Mouse (Mus musculus): ENCODE measurements around the gene Lasp1. TPM values are rescaled to one million over a fixed set of nuclear protein-coding genes. Genes with fewer than 3 reads are reported as not detected.

Gene Lasp1
- polyA plus RNA-seq, 1 experiment, result 397 TPM

GRCm38 (mm10) chr11:97822840-97823603 is 24.2 kb downstream of the Lasp1 start:
- H3K36me3 ChIP-seq (ENCODE audit: control insufficient read depth, insufficient read depth, low read length), result peaks cover 68% of the 10 kb centered on the region
- H3K27ac ChIP-seq (ENCODE audit: insufficient read depth, low read depth, low read length), result no peak overlapping the region
- no peaks in the 10 kb centered on the region for H3K27me3 ChIP-seq (ENCODE audit: control insufficient read depth, insufficient read depth, low read length)
- no peak overlapping the region for H3K4me3 ChIP-seq (ENCODE audit: low read depth, low read length)
- WGBS, result 75% methylated on average over 20 of the region's 20 CpGs
- H3K4me1 ChIP-seq (ENCODE audit: control insufficient read depth, insufficient read depth, insufficient read length, low read length), result peaks cover 70% of the 10 kb centered on the region
- TF ChIP-seq POLR2A (IDR thresholded peaks at IDR 0.05; ENCODE audit: low read depth, low read length) (no peak), CTCF (IDR thresholded peaks at IDR 0.05; ENCODE audit: extremely low read depth, insufficient read length, insufficient replicate concordance, low read depth, low read length) (no peak)

GRCm38 (mm10) chr11:97824168-97824567 is 25.4 kb downstream of the Lasp1 start:
- WGBS, result 92% methylated on average over 11 of the region's 11 CpGs
- H3K36me3 ChIP-seq (ENCODE audit: control insufficient read depth, insufficient read depth, low read length), result peaks cover 67% of the 10 kb centered on the region
- TF ChIP-seq POLR2A (IDR thresholded peaks at IDR 0.05; ENCODE audit: low read depth, low read length) (no peak), CTCF (IDR thresholded peaks at IDR 0.05; ENCODE audit: extremely low read depth, insufficient read length, insufficient replicate concordance, low read depth, low read length) (no peak)

GRCm38 (mm10) chr11:97824895-97825294 is 26.1 kb downstream of the Lasp1 start:
- H3K27ac ChIP-seq (ENCODE audit: insufficient read depth, low read depth, low read length), result 0 out of 2 replicates have a peak overlapping the region, but pooled peaks have one; percentile 14
- no peak overlapping the region for H3K4me3 ChIP-seq (ENCODE audit: low read depth, low read length)
- peaks cover 70% of the 10 kb centered on the region for H3K36me3 ChIP-seq (ENCODE audit: control insufficient read depth, insufficient read depth, low read length)
- whole genome bisulfite sequencing, result 44% methylated on average over 6 of the region's 6 CpGs
- no peak for TF ChIP-seq POLR2A (IDR thresholded peaks at IDR 0.05; ENCODE audit: low read depth, low read length)
- TF ChIP-seq CTCF (IDR thresholded peaks at IDR 0.05; ENCODE audit: extremely low read depth, insufficient read length, insufficient replicate concordance, low read depth, low read length), result no peak
- peaks cover 53% of the 10 kb centered on the region for H3K4me1 ChIP-seq (ENCODE audit: control insufficient read depth, insufficient read depth, insufficient read length, low read length)
- no peaks in the 10 kb centered on the region for H3K27me3 ChIP-seq (ENCODE audit: control insufficient read depth, insufficient read depth, low read length)

More at GRCm38 (mm10) chr11:97824168-97824567, 25.4 kb downstream of the Lasp1 start:
- H3K4me3 ChIP-seq (ENCODE audit: low read depth, low read length), result no peak overlapping the region
- peaks cover 58% of the 10 kb centered on the region for H3K4me1 ChIP-seq (ENCODE audit: control insufficient read depth, insufficient read depth, insufficient read length, low read length)
- no peaks in the 10 kb centered on the region for H3K27me3 ChIP-seq (ENCODE audit: control insufficient read depth, insufficient read depth, low read length)
- no peak overlapping the region for H3K27ac ChIP-seq (ENCODE audit: insufficient read depth, low read depth, low read length)

DNA sequence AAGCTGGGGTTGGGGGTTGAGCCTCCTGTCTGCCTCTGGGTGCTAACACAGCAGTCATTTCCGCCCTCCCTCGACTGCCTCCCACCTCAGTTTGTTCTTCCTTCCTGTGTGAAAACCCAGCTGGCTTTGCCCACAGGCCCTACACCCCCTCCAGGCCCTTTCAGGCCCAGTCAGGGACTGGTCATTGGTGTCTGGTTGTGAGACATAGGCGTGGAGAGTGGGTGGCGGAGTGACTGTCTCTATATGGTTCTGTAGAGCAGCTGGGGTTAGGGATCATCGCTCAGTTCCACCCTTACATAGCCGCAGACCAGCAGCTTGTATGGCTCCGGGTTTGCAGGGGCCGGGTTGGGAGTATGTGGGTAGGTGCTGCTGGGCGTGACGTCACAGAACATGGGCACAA is 26.5 kb downstream of the Lasp1 start:
- no peak overlapping the region for H3K4me3 ChIP-seq (ENCODE audit: low read depth, low read length)
- H3K27me3 ChIP-seq (ENCODE audit: control insufficient read depth, insufficient read depth, low read length), result no peaks in the 10 kb centered on the region
- H3K4me1 ChIP-seq (ENCODE audit: control insufficient read depth, insufficient read depth, insufficient read length, low read length), result peaks cover 54% of the 10 kb centered on the region
- peaks cover 69% of the 10 kb centered on the region for H3K36me3 ChIP-seq (ENCODE audit: control insufficient read depth, insufficient read depth, low read length)
- TF ChIP-seq POLR2A (IDR thresholded peaks at IDR 0.05; ENCODE audit: low read depth, low read length) (no peak), CTCF (IDR thresholded peaks at IDR 0.05; ENCODE audit: extremely low read depth, insufficient read length, insufficient replicate concordance, low read depth, low read length) (no peak)
- 0 out of 2 replicates have a peak overlapping the region, but pooled peaks have one; percentile 14 for H3K27ac ChIP-seq (ENCODE audit: insufficient read depth, low read depth, low read length)
- WGBS, result 75% methylated on average over 10 of the region's 10 CpGs

DNA sequence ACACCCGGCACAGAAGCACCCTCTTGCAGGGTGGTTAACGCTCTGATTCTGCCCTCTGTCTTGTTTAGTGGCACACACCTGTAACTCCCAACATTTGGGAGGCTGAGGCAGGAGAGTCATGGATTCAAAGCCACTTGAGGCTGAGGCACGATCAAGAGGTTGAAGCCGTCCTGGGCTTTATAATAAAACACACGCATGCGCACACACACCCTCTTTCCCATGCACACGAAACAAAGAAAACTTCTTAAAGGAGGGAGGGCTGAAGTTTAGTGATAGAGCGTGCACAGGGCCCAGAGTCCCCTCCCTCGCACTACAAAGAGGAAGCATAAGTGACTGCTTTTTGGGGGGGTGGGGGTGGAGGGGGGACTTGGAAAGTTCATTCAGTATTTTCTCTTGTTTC is 27.2 kb downstream of the Lasp1 start:
- Histone ChIP-seq H3K27me3 (ENCODE audit: control insufficient read depth, insufficient read depth, low read length) (no peaks in the 10 kb centered on the region), H3K4me1 (ENCODE audit: control insufficient read depth, insufficient read depth, insufficient read length, low read length) (peaks cover 56% of the 10 kb centered on the region), H3K4me3 (ENCODE audit: low read depth, low read length) (no peak overlapping the region), H3K36me3 (ENCODE audit: control insufficient read depth, insufficient read depth, low read length) (peaks cover 73% of the 10 kb centered on the region), H3K27ac (ENCODE audit: insufficient read depth, low read depth, low read length) (peak overlapping the region; percentile 76; the same call in 1 of the 2 replicates)
- no peak for TF ChIP-seq CTCF (IDR thresholded peaks at IDR 0.05; ENCODE audit: extremely low read depth, insufficient read length, insufficient replicate concordance, low read depth, low read length)
- no peak for TF ChIP-seq POLR2A (IDR thresholded peaks at IDR 0.05; ENCODE audit: low read depth, low read length)
- 35% methylated on average over 9 of the region's 9 CpGs for WGBS

- H3K36me3 ChIP-seq (ENCODE audit: control insufficient read depth, insufficient read depth, low read length), result peaks cover 74% of the 10 kb centered on the region
- no peak for TF ChIP-seq CTCF (IDR thresholded peaks at IDR 0.05; ENCODE audit: extremely low read depth, insufficient read length, insufficient replicate concordance, low read depth, low read length)
- TF ChIP-seq POLR2A (IDR thresholded peaks at IDR 0.05; ENCODE audit: low read depth, low read length), result no peak
- no peaks in the 10 kb centered on the region for H3K27me3 ChIP-seq (ENCODE audit: control insufficient read depth, insufficient read depth, low read length)
- H3K4me1 ChIP-seq (ENCODE audit: control insufficient read depth, insufficient read depth, insufficient read length, low read length), result peaks cover 53% of the 10 kb centered on the region
- no peak overlapping the region for H3K4me3 ChIP-seq (ENCODE audit: low read depth, low read length)
- WGBS, result 28% methylated on average over 7 of the region's 7 CpGs
- H3K27ac ChIP-seq (ENCODE audit: insufficient read depth, low read depth, low read length), result peak overlapping the region; percentile 76
Measured at GRCm38 (mm10) chr11:97826414-97826813, 27.6 kb downstream of the Lasp1 start.

DNA sequence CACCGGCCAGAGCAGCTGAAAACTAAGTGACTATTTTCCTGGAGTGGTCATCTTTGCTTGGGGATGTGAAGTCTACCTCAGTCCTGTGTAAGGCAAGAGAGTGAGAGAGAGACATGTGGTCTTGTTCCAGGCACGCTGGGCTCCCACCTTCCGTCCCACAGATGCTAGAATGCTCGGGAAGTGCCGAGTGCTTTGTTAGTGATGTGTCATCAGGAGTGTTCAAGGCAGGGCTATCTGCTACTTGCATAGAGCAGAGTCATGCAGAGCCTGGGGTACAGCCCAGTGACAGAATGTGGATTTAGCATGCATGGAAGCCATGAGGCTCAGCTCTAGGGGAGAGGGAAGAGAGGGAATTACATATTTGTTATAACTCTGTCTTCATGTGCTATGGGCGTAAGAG is 28.9 kb downstream of the Lasp1 start:
- 93% methylated on average over 6 of the region's 6 CpGs for WGBS
- Histone ChIP-seq H3K4me3 (ENCODE audit: low read depth, low read length) (no peak overlapping the region), H3K27me3 (ENCODE audit: control insufficient read depth, insufficient read depth, low read length) (no peaks in the 10 kb centered on the region), H3K4me1 (ENCODE audit: control insufficient read depth, insufficient read depth, insufficient read length, low read length) (peaks cover 49% of the 10 kb centered on the region), H3K27ac (ENCODE audit: insufficient read depth, low read depth, low read length) (no peak overlapping the region), H3K36me3 (ENCODE audit: control insufficient read depth, insufficient read depth, low read length) (peaks cover 72% of the 10 kb centered on the region)
- TF ChIP-seq CTCF (IDR thresholded peaks at IDR 0.05; ENCODE audit: extremely low read depth, insufficient read length, insufficient replicate concordance, low read depth, low read length) (no peak), POLR2A (IDR thresholded peaks at IDR 0.05; ENCODE audit: low read depth, low read length) (no peak)

All from small intestine, adult 2 months (tissue).